Comparison of ENCODE assay signal across 10 mouse cellular contexts in the genomic region with DNA sequence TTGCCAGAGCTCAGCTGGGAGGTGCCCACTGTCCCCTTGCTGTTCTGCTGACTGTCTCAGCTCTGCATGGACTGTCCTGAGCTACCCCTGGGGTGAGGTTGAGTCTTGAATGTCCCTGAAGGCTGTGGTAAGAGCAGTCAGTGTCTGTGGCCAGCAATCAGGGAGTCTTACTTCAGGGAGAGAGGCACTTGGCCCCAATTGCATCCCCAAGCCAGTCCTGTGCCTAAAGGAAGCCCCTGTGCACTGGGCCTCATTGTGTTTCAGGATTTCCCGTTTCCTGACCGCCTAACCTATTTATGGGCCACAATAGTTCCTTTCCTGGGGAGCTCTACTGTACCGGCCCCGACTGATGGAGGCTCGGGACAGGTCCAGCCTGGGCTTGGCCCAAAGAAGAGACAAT. TPM values are rescaled to one million over a fixed set of nuclear protein-coding genes. Genes with fewer than 3 reads are reported as not detected.
DNase-seq lines count a peak whose midpoint lies in the region; ATAC-seq and TF ChIP-seq lines count a peak whose summit lies in the region.
"Had no signal": no experiment of that assay in that cellular context is flagged by ENCODE, and none has a peak within 500 bp of the region (broad histone marks: within the 10 kb centered on the region; RNA-seq: fewer than 3 reads in every experiment).

No protein-coding gene starts in this region.

- no peak for TF ChIP-seq POLR2A in cerebellum, adult 2 months (IDR thresholded peaks at IDR 0.05; ENCODE audit: borderline replicate concordance, insufficient read depth, low read length)

- H3K27ac ChIP-seq in embryonic facial prominence, embryonic 14.5 days (replicated peaks; ENCODE audit: low read depth, low read length), result no peak overlapping the region; the same call in 1 of the 2 replicates
- peak overlapping the region; percentile 43; the same call in 1 of the 2 replicates for H3K27ac ChIP-seq in hindbrain, embryonic 14.5 days
- H3K27ac ChIP-seq in lung, embryonic 14.5 days (ENCODE audit: low read depth), result peak overlapping the region; percentile 78; the same call in 1 of the 2 replicates
- H3K27ac ChIP-seq in cerebellum, adult 2 months (ENCODE audit: insufficient read depth, low read length), result no peak overlapping the region

- H3K27me3 ChIP-seq in embryonic facial prominence, embryonic 14.5 days (replicated peaks; ENCODE audit: control insufficient read depth, insufficient read depth, low read length), result no peaks in the 10 kb centered on the region
- H3K27me3 ChIP-seq in hindbrain, embryonic 14.5 days (ENCODE audit: control insufficient read depth, insufficient read depth, low read length), result no peaks in the 10 kb centered on the region
- H3K27me3 ChIP-seq in lung, embryonic 14.5 days (ENCODE audit: insufficient read depth, low read length), result no peaks in the 10 kb centered on the region
- no peaks in the 10 kb centered on the region for H3K27me3 ChIP-seq in cerebellum, adult 2 months (ENCODE audit: control insufficient read depth, insufficient read depth, low read length)
- H3K27me3 ChIP-seq: CH12.LX had no signal

- no peaks in the 10 kb centered on the region for H3K9me3 ChIP-seq in embryonic facial prominence, embryonic 14.5 days (ENCODE audit: control insufficient read depth, low read length)
- no peaks in the 10 kb centered on the region for H3K9me3 ChIP-seq in hindbrain, embryonic 14.5 days (ENCODE audit: control insufficient read depth, low read length)
- H3K9me3 ChIP-seq in lung, embryonic 14.5 days (ENCODE audit: low read depth, low read length), result no peaks in the 10 kb centered on the region

- TF ChIP-seq CTCF in lung, embryonic 14.5 days (IDR thresholded peaks at IDR 0.05; ENCODE audit: low read depth), result no peak
- no peak for TF ChIP-seq CTCF in cerebellum, adult 2 months (IDR thresholded peaks at IDR 0.05; ENCODE audit: borderline replicate concordance, insufficient read depth, low read depth, low read length)

- peak; percentile 98 for DNase-seq in heart, adult 11 months
- no peak for DNase-seq in heart, postnatal 4 days
- no peak for DNase-seq in embryonic facial prominence, embryonic 14.5 days (ENCODE audit: low spot score)
- DNase-seq in hindbrain, embryonic 14.5 days (ENCODE audit: low spot score), result no peak
- peak; percentile 51 for DNase-seq in lung, embryonic 14.5 days
- DNase-seq in frontal cortex, postnatal 14 days (ENCODE audit: low spot score in 2 of 2), result no peak
- no peak for DNase-seq in cerebellum, adult 2 months
- DNase-seq: retina, postnatal 1 day had no signal

- no peaks in the 10 kb centered on the region for H3K36me3 ChIP-seq in embryonic facial prominence, embryonic 14.5 days (ENCODE audit: control insufficient read depth, insufficient read depth, low read length)
- no peaks in the 10 kb centered on the region for H3K36me3 ChIP-seq in hindbrain, embryonic 14.5 days (replicated peaks; ENCODE audit: control insufficient read depth, insufficient read depth)
- H3K36me3 ChIP-seq in lung, embryonic 14.5 days (ENCODE audit: insufficient read depth), result no peaks in the 10 kb centered on the region

- H3K4me2 ChIP-seq in embryonic facial prominence, embryonic 14.5 days (ENCODE audit: low read depth, low read length), result no peak overlapping the region
- H3K4me2 ChIP-seq in hindbrain, embryonic 14.5 days (replicated peaks), result no peak overlapping the region
- no peak overlapping the region for H3K4me2 ChIP-seq in lung, embryonic 14.5 days

- no peak overlapping the region for H3K4me3 ChIP-seq in embryonic facial prominence, embryonic 14.5 days (ENCODE audit: low read depth, low read length)
- H3K4me3 ChIP-seq in hindbrain, embryonic 14.5 days (replicated peaks; ENCODE audit: low read length), result no peak overlapping the region
- H3K4me3 ChIP-seq in lung, embryonic 14.5 days (ENCODE audit: low read depth, low read length), result no peak overlapping the region
- H3K4me3 ChIP-seq in cerebellum, adult 2 months (replicated peaks; ENCODE audit: insufficient read depth, low read depth, low read length), result no peak overlapping the region

- H3K4me1 ChIP-seq in embryonic facial prominence, embryonic 14.5 days (ENCODE audit: control insufficient read depth, insufficient read depth, low read length), result peaks cover 13% of the 10 kb centered on the region
- H3K4me1 ChIP-seq in hindbrain, embryonic 14.5 days (replicated peaks; ENCODE audit: control insufficient read depth, insufficient read depth, low read length), result 0 out of 2 replicates have a peak, but pooled peaks cover 3% of the 10 kb centered on the region
- no peaks in the 10 kb centered on the region for H3K4me1 ChIP-seq in lung, embryonic 14.5 days (ENCODE audit: insufficient read depth)
- no peaks in the 10 kb centered on the region for H3K4me1 ChIP-seq in cerebellum, adult 2 months (ENCODE audit: control insufficient read depth, insufficient read depth, low read length)

- no peak overlapping the region for H3K9ac ChIP-seq in embryonic facial prominence, embryonic 14.5 days (ENCODE audit: low read depth, low read length)
- H3K9ac ChIP-seq in hindbrain, embryonic 14.5 days, result no peak overlapping the region
- no peak overlapping the region for H3K9ac ChIP-seq in lung, embryonic 14.5 days

- 80% methylated on average over 5 of the region's 5 CpGs for WGBS in embryonic facial prominence, embryonic 14.5 days
- WGBS in hindbrain, embryonic 14.5 days, result 87% methylated on average over 5 of the region's 5 CpGs
- WGBS in lung, embryonic 14.5 days, result 64% methylated on average over 5 of the region's 5 CpGs
- 83% methylated on average over 5 of the region's 5 CpGs for WGBS in cerebellum, adult 2 months

- ATAC-seq in embryonic facial prominence, embryonic 14.5 days (ENCODE audit: low read depth), result 0 out of 2 replicates have a peak, but pooled peaks have one; percentile 30
- no peak for ATAC-seq in hindbrain, embryonic 14.5 days (ENCODE audit: low FRiP score)
- peak; percentile 25; the same call in 1 of the 2 replicates for ATAC-seq in lung, embryonic 14.5 days (ENCODE audit: insufficient read depth)
- no peak for ATAC-seq in monocyte, adult 5-6 weeks (replicated peaks; ENCODE audit: insufficient number of reproducible peaks, low FRiP score, low TSS enrichment, poor library complexity, severe bottlenecking)

RNA-seq across cellular contexts. Expression of a gene that starts 40.5 kb away (rescaled TPM):
- 100 to 1,000 TPM; 146 to 149 TPM for total RNA-seq in heart, postnatal 4 days (2021)
- 14.9 and 15.3 TPM in 2 replicates for polyA plus RNA-seq in embryonic facial prominence, embryonic 14.5 days (2014; fragmentation: Nextera tagmentation; extraction: Ambion mirVana)
- polyA plus RNA-seq in hindbrain, embryonic 14.5 days (2014; fragmentation: Nextera tagmentation; extraction: Ambion mirVana), result 24.6 and 26.5 TPM in 2 replicates
- polyA plus RNA-seq in lung, embryonic 14.5 days (2014; fragmentation: Nextera tagmentation; extraction: Ambion mirVana), result 22.5 and 25.6 TPM in 2 replicates
- polyA plus RNA-seq in cerebellum, adult 2 months (2012; rRNA removed), result 10.6 and 12.1 TPM in 2 replicates
- not detected in 3 replicates for total RNA-seq in monocyte, adult 5-6 weeks (2017)

RNA-seq across cellular contexts. Expression of a gene that starts 42.1 kb away (rescaled TPM):
- 10 to 100 TPM; 66.9 to 72.9 TPM for total RNA-seq in heart, postnatal 4 days (2021)
- polyA plus RNA-seq in embryonic facial prominence, embryonic 14.5 days (2014; fragmentation: Nextera tagmentation; extraction: Ambion mirVana), result 150 and 152 TPM in 2 replicates
- polyA plus RNA-seq in hindbrain, embryonic 14.5 days (2014; fragmentation: Nextera tagmentation; extraction: Ambion mirVana), result 128 and 139 TPM in 2 replicates
- 162 and 169 TPM in 2 replicates for polyA plus RNA-seq in lung, embryonic 14.5 days (2014; fragmentation: Nextera tagmentation; extraction: Ambion mirVana)
- polyA plus RNA-seq in cerebellum, adult 2 months (2012; rRNA removed), result 76.0 and 76.1 TPM in 2 replicates
- total RNA-seq in monocyte, adult 5-6 weeks (2017), result 27.0 to 52.7 TPM (median 36.3 TPM) in 3 replicates

Comparison
In these comparisons a context has a peak if more than half of its experiments do, and no peak if none do; other contexts are left out.
1. DNase-seq: peak in heart, adult 11 months (single experiment) and lung, embryonic 14.5 days (single experiment); none in heart, postnatal 4 days (single experiment), embryonic facial prominence, embryonic 14.5 days (single experiment), hindbrain, embryonic 14.5 days (single experiment), frontal cortex, postnatal 14 days (0 of 2) and cerebellum, adult 2 months (0 of 2).
2. ATAC-seq: peak in embryonic facial prominence, embryonic 14.5 days (single experiment) and lung, embryonic 14.5 days (single experiment); none in hindbrain, embryonic 14.5 days (single experiment) and monocyte, adult 5-6 weeks (single experiment).
3. H3K27ac ChIP-seq: peak in hindbrain, embryonic 14.5 days (single experiment) and lung, embryonic 14.5 days (single experiment); none in embryonic facial prominence, embryonic 14.5 days (single experiment) and cerebellum, adult 2 months (single experiment).